Mouse (Mus musculus) cerebellum, postnatal 10 days (tissue): ENCODE data around the gene Cldn34b2.
"Not testable (repeated sequence)": the region's sequence is repeated elsewhere in the genome, so short reads cannot be mapped to it uniquely, and the experiment has no call there.

Source experiments
- DNase-seq, 2 experiments: peaks; one replicate each; pipeline ENCODE4 v3.0.0; 2021; ENCODE audit warnings: mixed read lengths in 2 of 2

Cldn34b2 gene

DNA sequence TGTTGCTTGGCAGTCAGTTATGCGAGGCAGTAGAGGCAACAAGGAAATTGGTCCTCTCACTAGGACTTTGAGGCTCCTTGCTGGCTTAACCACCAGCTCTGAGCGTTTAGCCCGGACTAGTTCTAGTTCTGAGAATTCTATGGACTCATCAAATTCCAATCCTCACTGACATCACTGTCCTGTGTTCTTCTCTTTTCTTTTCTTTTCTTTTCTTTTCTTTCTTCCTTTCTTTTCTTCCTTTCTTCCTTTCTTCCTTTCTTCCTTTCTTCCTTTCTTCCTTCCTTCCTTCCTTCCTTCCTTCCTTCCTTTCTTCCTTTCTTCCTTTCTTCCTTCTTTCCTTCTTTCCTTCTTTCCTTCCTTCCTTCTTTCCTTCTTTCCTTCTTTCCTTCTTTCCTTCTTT, at the start of gene Cldn34b2:
Gene Cldn34b2 (minus strand): TSS at position 101 of the 400 bp plus-strand sequence.
- not testable (repeated sequence) for DNase-seq

DNA sequence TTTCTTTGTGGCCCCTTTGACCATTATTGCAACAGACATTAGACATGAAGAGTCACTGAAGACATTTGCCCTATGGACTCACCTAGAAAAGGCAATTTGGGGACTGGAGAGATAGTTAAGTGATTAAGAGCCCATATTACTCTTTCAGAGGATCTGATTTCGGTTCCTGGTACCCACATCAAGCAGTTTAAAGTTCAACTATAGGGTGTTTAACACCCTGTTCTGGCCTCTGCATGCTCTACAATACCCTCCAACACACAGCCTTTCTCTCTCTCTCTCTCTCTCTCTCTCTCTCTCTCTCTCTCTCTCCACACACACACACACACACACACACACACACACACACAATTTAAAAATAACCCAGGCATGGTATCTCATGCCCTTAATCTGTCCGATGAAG, 49.4 kb upstream of the Cldn34b2 start:
- no peak for DNase-seq

DNA sequence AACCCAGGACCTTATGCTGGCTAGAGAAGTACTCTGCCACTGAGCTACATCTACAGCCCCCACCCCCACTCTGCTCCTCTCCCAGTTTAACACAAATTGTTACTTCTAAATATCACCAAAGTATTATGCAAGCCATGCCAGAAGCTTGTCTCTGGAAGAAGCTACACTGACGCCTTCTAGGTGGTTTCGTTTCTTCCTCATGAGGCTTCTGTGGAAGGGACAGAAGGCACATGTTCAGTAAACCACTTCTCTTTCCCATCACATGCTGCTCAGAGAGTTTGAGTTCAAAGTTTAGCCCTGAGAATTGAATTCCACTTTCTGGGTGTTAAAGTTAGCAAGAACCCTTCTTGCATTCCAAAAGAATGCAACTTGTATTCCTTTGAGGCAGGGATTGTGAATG, 49.0 kb upstream of the Cldn34b2 start:
- DNase-seq, result no peak

DNA sequence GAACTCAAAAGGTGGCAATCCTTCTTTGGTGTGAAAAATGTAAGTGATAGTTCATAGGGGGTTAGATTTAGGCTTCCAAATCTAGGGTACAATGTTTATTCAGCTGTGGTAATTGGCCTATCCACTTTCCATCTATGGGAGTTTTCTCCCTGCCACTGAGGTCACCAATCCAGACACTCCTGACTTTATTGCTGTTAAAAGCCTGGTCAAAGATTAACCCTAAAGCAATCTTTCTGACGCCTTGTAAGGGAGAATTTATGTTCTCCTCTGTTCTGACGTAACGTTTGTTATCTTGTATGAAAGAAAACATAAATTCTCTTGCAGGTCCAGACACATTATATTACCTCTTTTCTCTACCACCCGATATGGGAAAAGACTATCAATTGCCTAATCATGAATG, 47.4 kb upstream of the Cldn34b2 start:
- no peak for DNase-seq

DNA sequence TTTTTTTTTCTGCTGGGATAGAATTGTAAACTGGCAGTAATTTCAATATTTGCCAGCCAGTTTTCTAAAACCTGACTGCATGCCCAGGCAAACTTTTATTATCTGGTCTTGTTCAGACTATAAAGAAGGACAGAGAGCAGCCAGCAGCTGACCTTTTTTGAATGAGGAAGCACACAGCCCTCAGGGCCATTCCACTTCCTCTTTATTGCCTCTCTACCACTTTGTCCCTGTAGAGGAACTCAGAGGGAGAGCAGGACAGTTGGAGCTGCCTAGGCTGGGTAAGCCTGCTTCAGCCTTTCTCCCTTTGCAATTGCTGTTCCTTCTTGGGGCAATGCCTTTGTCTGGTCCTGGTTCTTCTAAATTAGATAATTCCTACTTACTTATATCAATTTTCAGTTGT, 44.1 kb upstream of the Cldn34b2 start:
- DNase-seq, result no peak

DNA sequence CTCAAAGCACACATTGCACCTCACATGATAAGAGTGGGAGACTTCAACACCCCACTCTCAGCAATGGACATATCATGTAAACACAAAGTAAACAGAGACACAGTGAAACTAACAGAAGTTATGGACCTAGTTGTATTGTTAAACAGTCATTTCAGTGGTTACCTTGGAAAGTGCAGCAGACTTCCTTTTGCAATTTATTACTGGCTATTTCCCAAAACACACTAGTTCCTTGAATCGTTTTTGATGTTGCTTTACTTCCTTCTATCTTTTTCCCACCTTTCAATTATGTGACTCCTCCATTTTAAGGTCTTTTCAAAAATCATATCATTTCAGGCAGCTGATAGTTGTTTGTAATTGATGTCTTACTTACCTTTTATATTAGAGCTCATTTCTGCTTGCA, 43.5 kb upstream of the Cldn34b2 start:
- DNase-seq, result no peak

DNA sequence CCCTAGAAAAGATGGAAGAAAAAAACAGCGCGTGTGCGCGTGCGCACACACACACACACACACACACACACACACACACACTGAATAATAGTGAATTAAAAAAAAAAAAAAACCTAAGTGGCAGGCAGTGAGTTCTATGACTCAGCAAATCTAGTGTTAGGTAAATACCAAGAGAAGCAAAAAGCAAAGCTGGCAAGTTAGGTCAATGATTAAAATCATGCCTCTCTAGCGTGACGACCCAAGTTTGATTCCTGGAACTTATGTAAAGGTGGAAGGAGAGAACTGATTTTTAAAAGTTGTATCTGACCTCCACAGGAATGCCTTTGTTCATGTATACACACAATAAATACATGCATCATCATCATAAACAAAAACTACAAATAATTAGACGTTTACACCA, 41.7 kb upstream of the Cldn34b2 start:
- no peak for DNase-seq

DNA sequence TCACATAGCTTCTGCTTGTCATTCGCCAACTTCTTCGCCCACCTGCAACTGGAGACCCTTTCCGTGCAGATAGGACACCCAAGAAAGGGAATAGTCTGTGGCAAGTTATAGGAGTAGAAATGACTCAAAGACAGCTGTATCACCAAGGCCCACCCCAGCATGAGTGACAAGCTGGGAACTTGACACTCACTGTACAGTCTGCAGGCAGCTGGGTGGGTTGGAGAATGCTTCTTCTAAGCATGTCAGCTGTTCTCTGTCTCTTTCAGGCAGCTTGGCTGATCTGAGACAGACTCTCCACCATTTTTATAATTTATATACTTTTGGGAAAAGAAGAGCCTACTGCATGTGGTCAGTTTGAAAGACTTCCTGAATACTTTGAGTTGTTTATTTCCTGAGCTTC, 39.5 kb upstream of the Cldn34b2 start:
- DNase-seq, result no peak

DNA sequence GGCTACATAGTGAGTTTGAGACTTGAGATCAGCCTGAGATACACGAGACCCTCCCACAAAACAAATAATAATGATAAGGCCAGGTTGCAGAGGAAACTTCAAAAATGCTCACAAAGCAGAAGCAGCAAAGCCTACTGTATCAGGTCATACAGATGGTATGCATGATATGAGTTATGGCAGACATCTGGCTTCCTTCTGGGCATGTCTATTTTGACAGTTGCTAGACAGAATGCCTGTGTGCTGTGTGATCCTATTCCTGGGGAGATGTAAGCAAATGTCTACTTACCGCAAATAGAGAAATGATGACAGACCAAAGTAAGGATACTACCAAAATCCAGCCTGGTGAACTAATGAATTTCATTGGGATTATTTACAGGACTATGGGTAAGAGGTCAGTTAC, 38.1 kb upstream of the Cldn34b2 start:
- no peak for DNase-seq

DNA sequence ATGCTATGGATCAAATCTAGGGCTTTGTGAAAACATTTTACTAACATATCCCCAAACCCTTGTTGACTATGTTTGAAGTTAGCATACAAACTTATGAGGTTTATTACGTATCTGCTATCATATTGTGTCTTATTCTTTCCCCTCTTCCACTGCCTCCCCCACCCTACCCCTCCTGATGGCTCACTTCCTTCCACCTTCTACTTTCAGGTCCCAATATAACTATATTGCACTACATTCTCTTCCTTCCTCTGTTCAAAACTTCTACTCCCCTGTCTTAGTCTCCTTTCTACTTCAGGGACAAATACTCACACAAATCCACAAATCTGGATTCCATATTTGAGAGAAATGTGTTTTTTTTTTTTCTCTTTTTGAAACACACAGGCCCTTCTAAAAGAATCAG, 35.3 kb upstream of the Cldn34b2 start:
- DNase-seq, result no peak

DNA sequence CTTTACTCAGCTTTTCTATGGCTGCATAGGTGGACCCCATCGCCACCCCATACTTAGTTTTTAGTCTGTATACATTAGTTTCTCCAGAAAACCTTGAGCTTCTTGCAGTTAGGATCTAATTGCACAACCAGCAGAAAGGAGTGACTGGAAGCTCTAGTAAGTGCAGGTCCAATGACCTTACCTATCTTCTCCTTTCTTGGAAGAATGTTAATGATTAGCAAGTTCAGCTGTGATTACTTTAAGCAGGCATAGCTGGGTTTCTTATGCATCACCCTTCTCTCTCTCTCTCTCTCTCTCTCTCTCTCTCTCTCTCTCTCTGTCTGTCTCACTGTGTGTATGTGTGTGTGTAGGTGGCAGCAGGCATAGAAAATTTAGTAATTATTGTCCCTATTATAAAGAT, 23.7 kb upstream of the Cldn34b2 start:
- DNase-seq, result no peak

DNA sequence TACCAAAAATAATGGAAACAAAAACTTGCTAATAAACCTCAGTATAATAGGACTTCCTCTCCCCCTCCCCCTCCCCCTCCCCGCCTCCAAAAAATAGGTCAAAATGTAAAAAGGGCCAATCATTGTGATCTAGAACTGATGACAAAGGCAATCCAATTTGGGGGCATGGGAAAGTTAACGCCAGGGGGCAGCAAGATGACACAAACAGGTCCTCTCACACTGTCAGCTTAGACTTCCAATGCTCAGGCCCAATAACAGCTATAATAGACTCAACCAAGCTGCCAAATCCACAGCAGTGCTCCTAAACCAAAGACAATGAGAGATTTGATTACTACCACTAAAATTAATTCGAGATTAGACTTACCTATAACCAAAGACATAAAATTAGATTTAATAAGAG, 16.5 kb upstream of the Cldn34b2 start:
- DNase-seq, result peak; percentile 39 to 48

DNA sequence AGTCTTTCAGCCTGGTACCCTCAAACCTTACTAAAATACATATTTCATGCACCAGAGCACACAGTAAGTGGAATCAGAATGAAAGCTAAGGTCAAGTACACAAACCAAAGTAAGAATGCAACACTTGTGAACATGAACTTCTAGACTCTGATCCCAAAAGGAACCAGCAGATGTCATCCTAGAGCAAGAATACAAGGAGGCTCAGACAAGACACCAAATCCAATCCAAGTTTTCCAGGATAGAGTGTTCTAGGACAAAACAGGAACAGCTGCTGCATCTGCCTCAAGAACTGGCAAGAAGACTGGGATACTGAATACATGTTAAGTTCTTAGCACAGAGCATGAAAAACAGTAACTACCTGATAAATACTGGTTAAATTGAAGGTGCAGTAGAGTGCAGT, 30.2 kb downstream of the Cldn34b2 start:
- DNase-seq, result peak; percentile 4 to 10

DNA sequence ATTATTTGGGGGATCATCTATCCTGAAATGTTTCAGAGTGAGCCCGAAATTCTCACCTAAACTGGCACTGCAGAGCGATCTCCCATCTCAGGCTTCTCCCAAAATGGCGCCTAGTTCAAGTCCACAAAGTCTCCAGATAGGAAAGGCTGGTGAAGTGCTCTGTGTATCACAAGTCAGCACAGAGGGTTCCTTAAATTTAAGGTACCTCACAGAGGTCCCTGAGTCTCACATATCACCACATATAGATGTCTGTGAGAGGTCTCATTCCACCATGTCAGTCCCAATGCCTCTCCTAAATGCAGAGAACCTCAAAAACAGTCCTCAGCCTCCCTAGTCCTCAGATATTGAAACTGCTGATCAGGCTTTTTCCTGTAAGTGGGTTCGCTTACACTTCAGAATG, 34.6 kb downstream of the Cldn34b2 start, which contains the start of gene Magea2:
Gene Magea2 (minus strand): TSS at position 101 of the 400 bp plus-strand sequence.
- DNase-seq, result not testable (repeated sequence)

DNA sequence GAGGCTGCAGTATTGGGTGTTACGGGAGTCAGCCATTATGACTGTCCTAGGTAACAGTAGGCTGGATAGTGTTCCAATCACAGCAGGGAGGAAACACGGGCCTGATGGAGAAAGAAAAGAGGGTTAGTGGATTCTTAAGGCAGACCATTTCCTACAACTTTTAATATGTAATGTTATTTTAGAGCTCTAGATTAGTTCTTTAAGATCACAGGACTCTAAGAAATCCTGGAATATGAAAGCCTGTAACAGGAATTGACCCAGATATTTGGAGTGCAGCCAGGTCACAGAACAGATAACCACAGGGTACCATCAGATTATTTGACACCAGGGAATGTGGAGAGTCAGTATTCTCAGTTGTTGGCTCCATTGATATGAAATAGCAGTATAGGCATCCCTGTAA, 38.5 kb downstream of the Cldn34b2 start, which contains the start of gene Magea1:
Gene Magea1 (minus strand): TSS at position 101 of the 400 bp plus-strand sequence.
- DNase-seq, result not testable (repeated sequence)
